Mouse (Mus musculus) forebrain, embryonic 14.5 days (tissue): Measurements from ENCODE around the gene Tcl1. TPM values are rescaled to one million over a fixed set of nuclear protein-coding genes. Genes with fewer than 3 reads are reported as not detected.

Experiments
- polyA plus RNA-seq: library from polyadenylated mRNA; unstranded; fragments of >200 nt; fragmentation: Nextera tagmentation; extraction: Ambion mirVana; gene quantifications from 2 replicates; pipeline ENCODE4 v1.2.1, GENCODE M21; 2014

Tcl1 gene
- polyA plus RNA-seq, 1 experiment from 2014 or later, result not detected

Other genes with a start within 250 kb of the Tcl1 start
- gene Syne3, start 213.0 kb downstream of the Tcl1 start, polyA plus RNA-seq, result 0.08 and 0.22 TPM in 2 replicates
- gene Glrx5, start 190.1 kb downstream of the Tcl1 start, polyA plus RNA-seq, result 154 and 173 TPM in 2 replicates
- not detected in 2 replicates for gene Tcl1b2, start 76.8 kb downstream of the Tcl1 start, polyA plus RNA-seq
- gene Tcl1b1, start 63.1 kb downstream of the Tcl1 start, polyA plus RNA-seq, result not detected in 2 replicates
- not detected in 2 replicates for gene Tcl1b5, start 46.4 kb downstream of the Tcl1 start, polyA plus RNA-seq
- not detected in 2 replicates for gene Tcl1b3, start 31.8 kb downstream of the Tcl1 start, polyA plus RNA-seq
- gene Tcl1b4, start 20.8 kb downstream of the Tcl1 start, polyA plus RNA-seq, result not detected in 2 replicates
- gene Tunar, start 111.1 kb upstream of the Tcl1 start, polyA plus RNA-seq, result 4.4 and 6.6 TPM in 2 replicates
- gene D430019H16Rik, start 231.1 kb upstream of the Tcl1 start, polyA plus RNA-seq, result 19.4 and 21.7 TPM in 2 replicates